Mouse (Mus musculus) bone marrow macrophage, adult 2 months (primary cell): ENCODE results near the gene Tmem212. TPM values are rescaled to one million over a fixed set of nuclear protein-coding genes. Genes with fewer than 3 reads are reported as not detected.
"Not testable (repeated sequence)": the region's sequence is repeated elsewhere in the genome, so short reads cannot be mapped to it uniquely, and the experiment has no call there.

Source experiments
- H3K27ac ChIP-seq: 2 replicates; pipeline ENCODE4 v1.5.1; 2012; ENCODE audit warnings: low read depth, low read length; ENCODE audit not compliant: insufficient read depth
- H3K4me1 ChIP-seq: 2 replicates; pipeline ENCODE4 v1.6.1; 2012; ENCODE audit warnings: low read length; ENCODE audit not compliant: control insufficient read depth, insufficient read depth
- H3K4me3 ChIP-seq: 2 replicates; pipeline ENCODE4 v1.5.1; 2012; ENCODE audit warnings: mild to moderate bottlenecking, low read length, moderate library complexity; ENCODE audit not compliant: insufficient read depth
- CTCF ChIP-seq: IDR thresholded peaks from 2 replicates; pipeline ENCODE4 v1.5.1; 2012; ENCODE audit warnings: low read depth, mild to moderate bottlenecking, low read length, moderate library complexity
- POLR2A ChIP-seq: IDR thresholded peaks from 2 replicates; pipeline ENCODE4 v1.6.1; 2012; ENCODE audit warnings: mild to moderate bottlenecking, low read depth, low read length, borderline replicate concordance
- polyA plus RNA-seq: library from polyadenylated mRNA; stranded (reverse); fragments of >200 nt; gene quantifications from 2 replicates; pipeline ENCODE4 v1.2.4, GENCODE M21; 2012; ENCODE audit not compliant: missing spikeins, insufficient read depth, insufficient read length

Gene Tmem212
- polyA plus RNA-seq: not detected in 2 replicates

- Histone ChIP-seq H3K4me3 (no peak within 1 kb of the TSS), H3K27ac (no peak within 1 kb of the TSS), H3K4me1 (peaks cover 11% of the 10 kb centered on the region)
- TF ChIP-seq POLR2A (no peak), CTCF (no peak)
Observed at GRCm38 (mm10) chr3:27896318-27896892, at the start of gene Tmem212. TSS of gene Tmem212 (minus strand) at chr3:27896368.

GRCm38 (mm10) chr3:27945397-27945796 is 49.2 kb upstream of the Tmem212 start:
- not testable (repeated sequence) for H3K4me1 ChIP-seq, H3K4me3 ChIP-seq, H3K27ac ChIP-seq

- no peak for TF ChIP-seq POLR2A
- no peak for TF ChIP-seq CTCF
- H3K4me3 ChIP-seq: no peak overlapping the region
- H3K27ac ChIP-seq: no peak overlapping the region
- peaks cover 9% of the 10 kb centered on the region for H3K4me1 ChIP-seq
Observed at GRCm38 (mm10) chr3:27942991-27943390, 46.8 kb upstream of the Tmem212 start.

GRCm38 (mm10) chr3:27941634-27942033 is 45.5 kb upstream of the Tmem212 start:
- Histone ChIP-seq H3K27ac (no peak overlapping the region), H3K4me3 (no peak overlapping the region), H3K4me1 (peaks cover 20% of the 10 kb centered on the region)
- TF ChIP-seq CTCF: no peak
- no peak for TF ChIP-seq POLR2A

- Histone ChIP-seq H3K4me3 (peak within 1 kb of the TSS; percentile 72), H3K27ac (peak within 1 kb of the TSS; percentile 3; the same call in 1 of the 2 replicates), H3K4me1 (peaks cover 20% of the 10 kb centered on the region)
- TF ChIP-seq CTCF (no peak; the same call in 1 of the 2 replicates), POLR2A (no peak; the same call in 1 of the 2 replicates)
Observed at GRCm38 (mm10) chr3:27938381-27939323, 42.5 kb upstream of the Tmem212 start, which contains the start of gene Pld1. TSS of gene Pld1 (plus strand) at chr3:27938695.

- no peak for TF ChIP-seq CTCF
- no peak for TF ChIP-seq POLR2A
- Histone ChIP-seq H3K27ac (no peak overlapping the region), H3K4me1 (peaks cover 20% of the 10 kb centered on the region), H3K4me3 (no peak overlapping the region)
Observed at GRCm38 (mm10) chr3:27937144-27938110, 41.3 kb upstream of the Tmem212 start.

- no peak overlapping the region for H3K4me3 ChIP-seq
- H3K4me1 ChIP-seq: peaks cover 20% of the 10 kb centered on the region
- no peak overlapping the region for H3K27ac ChIP-seq
- no peak for TF ChIP-seq POLR2A
- TF ChIP-seq CTCF: no peak
Observed at GRCm38 (mm10) chr3:27936731-27937130, 40.6 kb upstream of the Tmem212 start.

GRCm38 (mm10) chr3:27935644-27936043 is 39.5 kb upstream of the Tmem212 start:
- Histone ChIP-seq H3K4me3 (no peak overlapping the region), H3K27ac (no peak overlapping the region), H3K4me1 (peaks cover 20% of the 10 kb centered on the region)
- TF ChIP-seq POLR2A: no peak
- no peak for TF ChIP-seq CTCF

- no peak overlapping the region for H3K4me3 ChIP-seq
- peaks cover 6% of the 10 kb centered on the region; the same call in 1 of the 2 replicates for H3K4me1 ChIP-seq
- H3K27ac ChIP-seq: no peak overlapping the region
- TF ChIP-seq CTCF (no peak), POLR2A (no peak)
Observed at GRCm38 (mm10) chr3:27932391-27932790, 36.2 kb upstream of the Tmem212 start.
